32 mouse cellular contexts compared by ENCODE assay signal in genomic region chr10:86940591-86940990, GRCm38 (mm10).
"Had no signal": no experiment of that assay in that cellular context is flagged by ENCODE, and none has a peak within 500 bp of the region (broad histone marks: within the 10 kb centered on the region; RNA-seq: fewer than 3 reads in every experiment).

No protein-coding gene starts in this region.

- H3K9me3 ChIP-seq: limb, embryonic 10.5 days; limb, embryonic 12.5 days; limb, embryonic 13.5 days; limb, embryonic 15.5 days; liver, embryonic 12.5 days; liver, embryonic 13.5 days; liver, embryonic 15.5 days; lung, embryonic 15.5 days; megakaryocyte, embryonic 14.5 days; midbrain, embryonic 10.5 days; midbrain, embryonic 12.5 days; midbrain, embryonic 13.5 days; midbrain, embryonic 15.5 days; neural tube, embryonic 12.5 days had no signal

- H3K4me2 ChIP-seq: limb, embryonic 12.5 days; limb, embryonic 13.5 days; limb, embryonic 15.5 days; liver, embryonic 11.5 days; liver, embryonic 12.5 days; liver, embryonic 13.5 days; liver, embryonic 15.5 days; lung, embryonic 14.5 days; lung, embryonic 15.5 days; midbrain, embryonic 11.5 days; midbrain, embryonic 12.5 days; midbrain, embryonic 13.5 days; midbrain, embryonic 15.5 days; neural tube, embryonic 12.5 days had no signal

- H3K27me3 ChIP-seq: limb, embryonic 12.5 days; limb, embryonic 13.5 days; limb, embryonic 15.5 days; liver, embryonic 12.5 days; liver, embryonic 13.5 days; liver, embryonic 15.5 days; lung, embryonic 15.5 days; megakaryocyte, embryonic 14.5 days; midbrain, embryonic 12.5 days; midbrain, embryonic 13.5 days; midbrain, embryonic 15.5 days; neural tube, embryonic 12.5 days had no signal

- DNase-seq: left cerebral cortex, postnatal 4 days; liver; liver, embryonic 13.5 days; liver, postnatal 0 days; lung, adult 18-20 months; lung, adult 2 months; lung, embryonic 14.5 days; lung, postnatal 10 days; lung, postnatal 14 days; lung, postnatal 36 days; lung, postnatal 4 days; midbrain, embryonic 14.5 days had no signal

- ATAC-seq: liver, embryonic 12.5 days; liver, postnatal 0 days; lung, postnatal 0 days; midbrain, embryonic 13.5 days; midbrain, embryonic 15.5 days; midbrain, embryonic 16.5 days had no signal

- H3K4me3 ChIP-seq: limb, embryonic 10.5 days; limb, embryonic 12.5 days; limb, embryonic 13.5 days; limb, embryonic 15.5 days; liver, embryonic 12.5 days; liver, embryonic 13.5 days; liver, embryonic 15.5 days; lung, embryonic 15.5 days; megakaryocyte, embryonic 14.5 days; midbrain, embryonic 10.5 days; midbrain, embryonic 12.5 days; midbrain, embryonic 13.5 days; midbrain, embryonic 15.5 days; myocyte; neural tube, embryonic 12.5 days had no signal

- H3K9ac ChIP-seq: limb, embryonic 12.5 days; limb, embryonic 13.5 days; limb, embryonic 15.5 days; liver, embryonic 12.5 days; liver, embryonic 13.5 days; liver, embryonic 14.5 days; liver, embryonic 15.5 days; liver, postnatal 0 days; lung, embryonic 14.5 days; lung, embryonic 15.5 days; midbrain, embryonic 12.5 days; midbrain, embryonic 13.5 days; midbrain, embryonic 15.5 days; neural tube, embryonic 12.5 days had no signal

- H3K27ac ChIP-seq: limb, embryonic 10.5 days; limb, embryonic 12.5 days; limb, embryonic 13.5 days; limb, embryonic 15.5 days; liver, embryonic 12.5 days; liver, embryonic 13.5 days; liver, embryonic 14.5 days; liver, embryonic 15.5 days; lung, embryonic 15.5 days; macrophage; midbrain, embryonic 10.5 days; midbrain, embryonic 12.5 days; midbrain, embryonic 13.5 days; midbrain, embryonic 15.5 days; neural tube, embryonic 12.5 days had no signal

- H3K36me3 ChIP-seq: limb, embryonic 10.5 days; limb, embryonic 12.5 days; limb, embryonic 13.5 days; limb, embryonic 15.5 days; liver, embryonic 12.5 days; liver, embryonic 13.5 days; liver, embryonic 15.5 days; lung, embryonic 15.5 days; midbrain, embryonic 10.5 days; midbrain, embryonic 12.5 days; midbrain, embryonic 13.5 days; midbrain, embryonic 15.5 days; neural tube, embryonic 12.5 days had no signal

- H3K4me1 ChIP-seq: limb, embryonic 10.5 days; limb, embryonic 12.5 days; limb, embryonic 13.5 days; limb, embryonic 15.5 days; liver, embryonic 12.5 days; liver, embryonic 13.5 days; liver, embryonic 15.5 days; lung, embryonic 15.5 days; midbrain, embryonic 12.5 days; midbrain, embryonic 13.5 days; midbrain, embryonic 15.5 days; neural tube, embryonic 12.5 days had no signal
